Mouse (Mus musculus) midbrain, embryonic 14.5 days (tissue): ENCODE results near the gene Birc5. TPM values are rescaled to one million over a fixed set of nuclear protein-coding genes. Genes with fewer than 3 reads are reported as not detected.

ENCODE experiments used
- polyA plus RNA-seq: library from polyadenylated mRNA; unstranded; fragments of >200 nt; fragmentation: Nextera tagmentation; extraction: Ambion mirVana; gene quantifications from 2 replicates; pipeline ENCODE4 v1.2.1, GENCODE M21; 2014

Gene Birc5
- polyA plus RNA-seq, 1 experiment from 2014 or later = 50.1 TPM

Other genes starting within 250 kb of the Birc5 start
- 34.0 and 35.1 TPM in 2 replicates for gene Tnrc6c, start 195.0 kb upstream of the Birc5 start, polyA plus RNA-seq
- 0.32 and 0.66 TPM in 2 replicates for gene Tmc8, start 67.2 kb upstream of the Birc5 start, polyA plus RNA-seq
- 2.4 and 3.6 TPM in 2 replicates for gene Tmc6, start 67.1 kb upstream of the Birc5 start, polyA plus RNA-seq
- not detected in 2 replicates for gene 6030468B19Rik, start 51.6 kb upstream of the Birc5 start, polyA plus RNA-seq
- 0.47 and 1.4 TPM in 2 replicates for gene Gm20708, start 39.6 kb upstream of the Birc5 start, polyA plus RNA-seq
- gene Syngr2, start 39.6 kb upstream of the Birc5 start, polyA plus RNA-seq = 8.2 and 18.9 TPM in 2 replicates
- 4.1 TPM in 2 replicates for gene Afmid, start 23.3 kb upstream of the Birc5 start, polyA plus RNA-seq
- gene Tk1, start 23.2 kb upstream of the Birc5 start, polyA plus RNA-seq = 12.8 and 18.0 TPM in 2 replicates
- not detected in 2 replicates for gene Tmem235, start 11.5 kb downstream of the Birc5 start, polyA plus RNA-seq
- gene Tha1, start 24.2 kb downstream of the Birc5 start, polyA plus RNA-seq = 2.3 and 3.1 TPM in 2 replicates
- 4.3 and 7.2 TPM in 2 replicates for gene Socs3, start 120.8 kb downstream of the Birc5 start, polyA plus RNA-seq
- 47.9 and 51.4 TPM in 2 replicates for gene Pgs1, start 137.0 kb downstream of the Birc5 start, polyA plus RNA-seq